In the genomic region with DNA sequence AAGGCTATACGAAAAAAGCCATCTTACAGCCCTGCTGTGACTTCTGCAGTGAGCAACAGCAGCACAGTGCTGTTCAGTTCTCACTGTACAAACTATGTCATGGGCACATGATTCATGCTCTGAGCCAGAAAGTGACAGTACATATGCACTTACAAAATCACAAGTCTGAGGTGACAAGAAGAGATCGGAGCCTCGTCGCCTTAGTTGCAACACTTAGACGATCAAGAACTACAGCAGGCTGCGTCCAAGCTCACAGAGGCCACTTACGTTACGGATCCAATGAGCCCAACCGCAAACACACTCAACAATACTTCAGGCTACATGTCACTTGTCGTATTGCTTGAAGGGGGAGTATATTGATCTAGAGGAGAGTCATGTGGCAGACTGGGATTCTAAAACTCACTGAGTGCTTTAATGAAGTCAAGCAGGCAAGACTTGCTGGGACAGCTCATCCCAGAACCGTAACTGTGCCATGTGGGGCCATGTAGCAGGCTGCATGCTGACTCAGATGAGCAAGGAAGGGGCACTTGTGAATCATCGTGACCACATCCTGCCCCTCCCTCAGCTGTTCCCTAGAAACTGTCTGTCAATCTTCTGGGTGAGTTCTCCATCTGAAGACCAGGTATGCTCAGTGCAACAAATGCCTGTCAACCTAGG, we compare ENCODE assay signal across 8 mouse cellular contexts. TPM values are rescaled to one million over a fixed set of nuclear protein-coding genes. Genes with fewer than 3 reads are reported as not detected.
DNase-seq lines count a peak whose midpoint lies in the region; ATAC-seq and TF ChIP-seq lines count a peak whose summit lies in the region.
"Had no signal": no experiment of that assay in that cellular context is flagged by ENCODE, and none has a peak within 500 bp of the region (broad histone marks: within the 10 kb centered on the region; RNA-seq: fewer than 3 reads in every experiment).

No protein-coding gene starts in this region.

- intact Hi-C loops in left cerebral cortex, postnatal 4 days (cut with DNase I) = no loop called here

- ATAC-seq in hematopoietic stem cell, adult 5-6 weeks (replicated peaks in 1 of 2; ENCODE audit: insufficient read depth in 1 of 2, low FRiP score in 2 of 2, low TSS enrichment in 1 of 2, low read depth in 1 of 2, poor library complexity in 2 of 2, severe bottlenecking in 2 of 2) = peak; percentile 87 to 91
- no peak for ATAC-seq in hindbrain, embryonic 16.5 days

- no peaks in the 10 kb centered on the region for H3K9me3 ChIP-seq in hindbrain, embryonic 16.5 days (ENCODE audit: control insufficient read depth, low read length)
- H3K9me3 ChIP-seq: limb, embryonic 12.5 days had no signal

- TF ChIP-seq CTCF in C2C12 (IDR thresholded peaks at IDR 0.05; ENCODE audit: control insufficient read depth, insufficient read depth, insufficient read length) = no peak

- H3K27ac ChIP-seq in hindbrain, embryonic 16.5 days (ENCODE audit: low read depth, low read length) = no peak overlapping the region
- H3K27ac ChIP-seq: limb, embryonic 12.5 days had no signal

- H3K4me3 ChIP-seq in C2C12 (ENCODE audit: insufficient read depth, poor library complexity, severe bottlenecking) (no peak overlapping the region), myocyte (no peak overlapping the region)
- no peak overlapping the region for H3K4me3 ChIP-seq in hindbrain, embryonic 16.5 days (ENCODE audit: low read length)
- H3K4me3 ChIP-seq: limb, embryonic 12.5 days had no signal

- H3K4me1 ChIP-seq in hindbrain, embryonic 16.5 days (ENCODE audit: control insufficient read depth, insufficient read depth, low read depth, low read length) = no peaks in the 10 kb centered on the region
- H3K4me1 ChIP-seq: limb, embryonic 12.5 days had no signal

- peak overlapping the region; percentile 94 for H3K4me2 ChIP-seq in myocyte (ENCODE audit: low read depth)
- H3K4me2 ChIP-seq in hindbrain, embryonic 16.5 days (ENCODE audit: low read length) = no peak overlapping the region
- H3K4me2 ChIP-seq: limb, embryonic 12.5 days had no signal

- H3K9ac ChIP-seq in hindbrain, embryonic 16.5 days (ENCODE audit: low read depth, low read length) = no peak overlapping the region
- H3K9ac ChIP-seq: limb, embryonic 12.5 days had no signal

- peak overlapping the region; percentile 58 for H3ac ChIP-seq in C2C12 (ENCODE audit: control insufficient read depth, insufficient read length, low read depth)
- no peak overlapping the region for H3ac ChIP-seq in myocyte (ENCODE audit: control insufficient read depth, insufficient read length)

- TF ChIP-seq POLR2A in myocyte (IDR thresholded peaks at IDR 0.05; ENCODE audit: insufficient read length, low read depth) = peak; percentile 62

- H3K27me3 ChIP-seq in C2C12 (ENCODE audit: control insufficient read depth, insufficient read depth, insufficient read length) (no peaks in the 10 kb centered on the region), myocyte (ENCODE audit: control insufficient read depth, insufficient read depth, insufficient read length) (no peaks in the 10 kb centered on the region)
- no peaks in the 10 kb centered on the region for H3K27me3 ChIP-seq in hindbrain, embryonic 16.5 days (replicated peaks; ENCODE audit: control insufficient read depth, insufficient read depth, low read length)
- H3K27me3 ChIP-seq: limb, embryonic 12.5 days had no signal

- peaks cover 13% of the 10 kb centered on the region for H3K79me3 ChIP-seq in C2C12 (ENCODE audit: low read depth)

- H3K79me2 ChIP-seq in C2C12 (ENCODE audit: control insufficient read depth, insufficient read depth) = peaks cover 15% of the 10 kb centered on the region
- no peaks in the 10 kb centered on the region for H3K79me2 ChIP-seq in myocyte (ENCODE audit: control insufficient read depth, insufficient read depth)

- DNase-seq in MEL-GATA-1-ER (ENCODE audit: extremely low read depth, low read depth) = peak; percentile 10
- no peak for DNase-seq in kidney, adult 18-20 months
- DNase-seq in left cerebral cortex, postnatal 4 days = no peak

- whole genome bisulfite sequencing in hindbrain, embryonic 16.5 days = 86% methylated on average over 12 of the region's 12 CpGs

- H3K36me3 ChIP-seq in C2C12 (ENCODE audit: control insufficient read depth, insufficient read depth) (no peaks in the 10 kb centered on the region), myocyte (ENCODE audit: control insufficient read depth, insufficient read depth) (no peaks in the 10 kb centered on the region)
- H3K36me3 ChIP-seq in hindbrain, embryonic 16.5 days (ENCODE audit: control insufficient read depth, insufficient read depth, low read length) = no peaks in the 10 kb centered on the region
- H3K36me3 ChIP-seq: limb, embryonic 12.5 days had no signal

TF ChIP-seq in C2C12, 6 proteins besides CTCF, POLR2A, EP300 and RAD21:
- TF ChIP-seq MYOD1 (IDR thresholded peaks at IDR 0.05; ENCODE audit: control insufficient read depth, insufficient read length, low read depth) = peak; percentile 100
- TF ChIP-seq MAX (IDR thresholded peaks at IDR 0.05) = peak; percentile 95
- TF ChIP-seq FOSL1 (IDR thresholded peaks at IDR 0.05; ENCODE audit: insufficient read depth, low read length, poor library complexity, severe bottlenecking) = peak; percentile 96
- TF ChIP-seq CEBPB (IDR thresholded peaks at IDR 0.05; ENCODE audit: low read depth) = peak; percentile 43
- peak; percentile 66 for TF ChIP-seq USF1 (IDR thresholded peaks at IDR 0.05; ENCODE audit: low read depth)
- TF ChIP-seq MYOG (IDR thresholded peaks at IDR 0.05; ENCODE audit: control insufficient read depth, extremely low read depth, insufficient read length) = no peak

TF ChIP-seq in myocyte, 11 proteins besides CTCF, POLR2A, EP300 and RAD21:
- peak; percentile 25 for TF ChIP-seq USF1 (IDR thresholded peaks at IDR 0.05; ENCODE audit: low read depth)
- TF ChIP-seq SRF (IDR thresholded peaks at IDR 0.05; ENCODE audit: control insufficient read depth, insufficient read length, low read depth) = no peak
- TF ChIP-seq MAX (IDR thresholded peaks at IDR 0.05; ENCODE audit: low read depth) = no peak
- TF ChIP-seq POLR2AphosphoS2 (IDR thresholded peaks at IDR 0.05; ENCODE audit: insufficient read length, low read depth) = peak; percentile 50
- peak; percentile 65 for TF ChIP-seq TCF12 (IDR thresholded peaks at IDR 0.05; ENCODE audit: insufficient read depth, poor library complexity, severe bottlenecking)
- TF ChIP-seq MYOG (IDR thresholded peaks at IDR 0.05; ENCODE audit: control insufficient read depth in 1 of 3, insufficient read depth in 1 of 3, insufficient read length in 2 of 3, low read depth in 2 of 3) = peak in 2 of 3 experiments; percentile 30 to 83
- peak; percentile 88 to 99 (median 99) for TF ChIP-seq MYOD1 (IDR thresholded peaks at IDR 0.05; ENCODE audit: control insufficient read depth in 1 of 3, insufficient read length in 2 of 3, low read depth in 2 of 3)
- TF ChIP-seq TCF3 (IDR thresholded peaks at IDR 0.05; ENCODE audit: insufficient read length, low read depth) = peak; percentile 49

RNA-seq across cellular contexts. Expression of gene Cdk6, which starts 40.4 kb away (rescaled TPM):
- 30.9 TPM for polyA plus RNA-seq in C2C12 (2012; fragmentation: generic; extraction: Trizol)
- 171 and 186 TPM in 2 replicates for total RNA-seq in hematopoietic stem cell, adult 5-6 weeks (2017)
- 8.9 TPM for polyA plus RNA-seq in myocyte (2012; fragmentation: generic; extraction: Trizol)
- polyA plus RNA-seq in hindbrain, embryonic 16.5 days (2015; fragmentation: Nextera tagmentation; extraction: Ambion mirVana) = 12.6 and 13.9 TPM in 2 replicates
- total RNA-seq in left cerebral cortex, postnatal 4 days (2021) = 10 to 100 TPM; 15.6 to 16.4 TPM
